Mouse (Mus musculus): ENCODE results near the gene Taf6l.
A peak's percentile ranks its signal among the peaks of the same experiment; 100 is the strongest.

Gene Taf6l

DNA sequence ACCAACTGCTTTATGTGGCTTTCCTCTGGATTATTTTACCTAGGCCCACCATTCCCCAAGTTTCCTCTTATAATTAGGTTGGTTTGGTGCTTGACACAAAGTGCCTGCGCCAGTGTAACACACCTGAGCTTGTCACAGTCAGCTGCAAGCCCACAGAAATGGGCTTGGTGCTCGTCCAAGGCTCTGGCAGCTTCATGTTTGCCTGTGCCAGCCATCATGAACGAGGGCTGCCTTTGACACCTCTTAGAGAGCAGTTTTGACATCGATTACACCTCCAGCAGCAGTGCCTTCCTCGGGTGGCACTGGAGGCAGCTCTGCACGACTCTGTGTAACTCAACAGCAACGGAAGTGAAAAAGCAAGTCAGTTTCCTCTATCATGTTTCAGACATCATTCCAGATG lies 4.0 kb upstream of the Taf6l start:
- no peak for DNase-seq (ENCODE audit: low spot score in 2 of 2)

DNA sequence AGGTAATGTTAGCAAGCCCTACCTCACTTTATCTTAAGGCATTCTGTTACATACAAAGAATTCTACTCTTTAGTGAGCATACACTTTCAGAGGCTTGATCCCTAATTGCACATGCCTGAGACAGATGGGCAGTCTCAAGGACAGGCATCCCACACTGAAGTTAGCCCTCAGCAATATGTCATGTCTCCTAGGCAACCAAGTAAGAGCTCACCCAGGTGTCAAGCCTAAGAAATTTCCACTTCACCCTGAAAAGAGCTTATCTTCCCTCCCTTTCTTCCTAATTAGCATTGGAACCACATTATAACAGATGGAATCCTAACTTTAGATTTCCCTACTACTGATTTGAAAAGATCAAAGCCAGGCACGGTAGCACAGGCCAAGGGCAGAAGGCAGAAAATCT lies 3.0 kb upstream of the Taf6l start:
- no peak for DNase-seq (ENCODE audit: low spot score in 2 of 2)

DNA sequence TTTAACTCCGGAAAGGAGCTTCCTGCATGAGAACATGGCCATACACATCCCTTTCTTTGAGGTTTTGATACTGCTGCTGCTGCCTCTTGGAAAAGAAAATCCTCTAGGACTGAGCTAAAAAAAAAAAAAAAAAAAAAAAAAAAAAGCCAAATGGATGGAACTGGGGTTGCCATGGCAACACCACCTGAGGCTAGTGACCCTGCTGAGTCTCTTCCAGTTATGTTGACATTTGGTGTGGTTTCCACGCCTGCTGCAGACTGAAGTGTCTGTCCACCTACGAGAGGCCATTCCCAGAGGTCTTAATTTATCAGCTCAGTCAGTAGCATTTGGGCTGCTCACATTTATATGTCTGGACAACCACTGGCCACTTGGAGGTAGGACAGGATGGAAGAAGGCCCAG lies 2.3 kb upstream of the Taf6l start:
- DNase-seq (ENCODE audit: low spot score in 2 of 2), result no peak

DNA sequence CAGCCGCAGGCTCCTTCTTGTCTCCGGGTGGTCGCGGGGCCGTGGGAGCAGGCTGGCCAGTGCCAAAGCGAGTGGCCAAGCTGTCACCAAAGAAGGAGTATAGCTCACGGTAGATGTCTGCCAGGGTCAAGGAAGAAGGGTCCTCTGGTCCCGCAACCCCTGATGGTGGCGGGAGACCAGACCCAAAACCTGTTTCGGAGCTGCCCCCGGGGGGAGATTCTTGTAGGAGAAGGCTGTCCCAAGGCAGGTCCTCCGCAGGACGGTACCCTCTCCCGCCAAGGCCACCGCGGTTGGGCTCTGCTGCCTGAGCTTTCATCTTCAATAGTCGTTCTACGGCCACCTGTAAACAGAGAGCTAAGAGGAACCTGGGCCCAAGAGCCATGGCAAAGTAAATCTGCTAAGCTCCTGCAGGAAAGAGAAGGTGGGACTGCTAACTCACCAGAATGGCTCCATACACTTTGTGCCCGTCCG lies 11.2 kb downstream of the Taf6l start:
- DNase-seq (ENCODE audit: low spot score in 2 of 2), result peak; percentile 28 to 43

DNA sequence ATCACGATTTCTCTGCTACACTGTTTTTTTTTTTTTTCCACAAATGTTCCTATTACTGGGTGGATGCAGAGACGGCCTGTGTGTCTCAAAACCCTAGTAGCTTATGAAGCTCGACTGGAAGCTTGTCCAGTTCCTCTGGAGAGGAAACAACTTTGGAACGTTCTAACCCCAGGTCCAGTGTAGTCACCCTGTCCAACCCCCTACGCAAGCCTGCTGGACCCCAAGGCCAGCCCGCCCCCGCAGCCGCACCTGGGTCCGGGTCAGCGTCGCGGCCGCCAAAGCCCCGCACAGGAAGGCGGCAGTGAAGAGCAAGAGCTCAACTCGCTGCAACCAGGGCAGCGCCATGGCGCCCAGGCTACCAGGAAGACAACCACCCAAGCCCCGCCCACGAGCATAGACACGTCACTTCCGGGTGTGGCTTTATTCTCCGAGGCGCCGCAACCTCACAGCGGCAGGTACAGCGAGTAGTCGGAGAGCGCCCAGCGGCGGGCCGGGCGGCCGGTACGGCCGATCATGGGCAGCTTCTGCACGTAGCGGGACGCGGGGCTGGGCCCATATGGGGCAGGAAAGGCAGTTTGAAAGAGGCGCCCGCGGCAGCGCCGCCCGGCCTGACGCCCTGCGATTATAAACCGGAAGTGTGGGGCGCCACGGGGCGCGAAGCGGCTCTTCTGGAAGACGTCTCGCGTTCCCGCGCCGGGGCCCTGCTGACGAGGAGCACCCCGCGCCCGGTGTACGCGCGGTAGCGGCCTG lies 12.0 kb downstream of the Taf6l start, which contains the start of gene Tmem179b:
Gene Tmem179b (minus strand): TSS at position 382 of the 750 bp plus-strand sequence.
- peak; percentile 94 to 98 for DNase-seq (ENCODE audit: low spot score in 2 of 2)

DNA sequence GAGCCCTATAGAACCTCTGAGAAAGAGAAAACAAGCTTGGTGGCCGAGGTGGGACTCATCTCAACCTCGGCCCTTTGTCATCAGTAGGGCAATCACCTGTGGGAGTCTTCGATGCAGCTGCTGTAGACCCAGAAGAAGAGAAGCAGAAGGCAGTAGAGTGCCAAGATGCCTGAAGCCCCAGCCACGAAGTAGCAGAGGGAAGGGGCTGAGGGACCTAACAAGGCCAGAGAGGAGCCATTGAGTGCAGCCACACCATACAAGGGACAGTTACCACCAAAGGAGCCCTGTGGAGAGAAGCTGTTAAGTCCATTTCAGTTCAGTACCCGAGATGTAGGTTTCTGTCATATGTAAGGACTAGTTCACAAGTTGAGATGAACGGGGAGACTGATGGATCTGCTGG lies 12.8 kb downstream of the Taf6l start:
- DNase-seq (ENCODE audit: low spot score in 2 of 2), result no peak

DNA sequence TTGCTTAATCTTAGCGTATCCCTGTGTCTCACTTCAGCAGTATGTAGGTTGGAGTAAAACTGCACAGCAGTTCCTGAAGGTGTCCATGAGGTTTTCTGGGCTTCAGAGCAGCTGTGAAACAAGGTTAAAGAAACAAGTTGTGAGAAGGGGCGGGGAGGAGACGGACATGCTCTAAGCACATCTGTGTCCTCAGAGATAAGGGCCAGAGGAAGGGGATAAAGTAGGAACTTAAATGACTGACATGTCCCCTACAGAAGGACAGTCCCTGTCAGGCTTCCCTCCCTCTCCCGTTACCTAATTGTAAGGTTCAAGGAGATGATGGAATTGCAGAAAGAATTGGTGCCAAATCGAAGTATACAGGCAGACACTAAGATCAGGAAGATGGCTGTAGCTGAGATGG lies 13.2 kb downstream of the Taf6l start:
- no peak for DNase-seq (ENCODE audit: low spot score in 2 of 2)

DNA sequence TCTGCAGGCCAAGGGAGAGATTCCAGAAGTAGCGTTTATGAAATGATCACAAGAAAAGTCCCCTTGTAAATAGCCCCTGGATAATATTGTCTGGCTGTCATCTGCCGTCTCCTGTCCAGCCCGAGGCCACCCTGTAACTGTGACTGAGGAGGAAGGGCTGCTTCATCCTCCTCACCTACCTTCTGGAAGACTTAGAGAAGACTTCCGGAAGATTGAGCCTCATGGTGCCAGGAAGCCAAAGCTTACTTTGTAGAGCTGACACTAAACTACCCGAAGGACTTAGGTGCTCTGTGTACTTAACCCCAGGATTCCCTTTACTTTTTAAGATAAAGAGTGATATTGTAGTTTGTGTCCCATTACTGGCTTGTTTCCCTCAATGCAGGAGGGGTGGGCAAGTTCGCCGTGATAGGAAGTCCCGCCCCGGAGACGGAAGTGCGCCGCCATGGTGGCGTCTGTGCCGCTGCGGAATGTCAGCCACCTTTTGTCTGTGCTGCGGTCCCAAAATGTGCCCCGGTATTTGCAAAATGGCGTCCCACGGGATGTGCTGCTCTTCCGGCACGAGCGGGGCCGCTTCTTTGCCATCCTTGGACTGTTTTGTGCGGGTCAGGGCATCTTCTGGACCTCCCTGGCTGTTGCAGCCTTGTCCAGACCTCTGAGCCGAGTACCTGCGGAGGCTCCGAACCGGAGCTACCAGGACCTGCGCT lies 15.5 kb downstream of the Taf6l start, which contains the start of gene Tmem223:
Gene Tmem223 (plus strand): TSS at position 430 of the 704 bp plus-strand sequence.
- DNase-seq (ENCODE audit: low spot score in 2 of 2), result peak; percentile 73 to 85

DNA sequence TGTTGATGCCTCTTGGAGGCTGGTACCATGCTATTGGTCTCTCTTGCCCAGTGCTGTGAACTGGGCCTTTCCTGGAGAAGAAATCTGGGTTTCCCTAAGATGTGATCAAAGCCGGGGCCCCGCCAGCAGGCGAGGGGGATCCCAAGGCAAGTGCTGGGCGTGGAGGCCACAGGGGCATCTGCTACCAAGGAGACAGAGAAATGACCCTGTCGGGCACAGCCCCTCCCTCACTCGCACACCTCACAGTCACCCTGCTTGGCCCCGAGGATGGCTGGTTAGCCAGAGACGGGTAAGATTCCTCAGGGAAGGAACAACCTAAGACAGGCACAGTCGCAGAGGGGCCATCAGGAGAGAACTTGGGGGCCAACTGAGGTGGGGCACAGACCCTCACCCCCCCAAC lies 20.7 kb downstream of the Taf6l start:
- no peak for DNase-seq (ENCODE audit: low spot score in 2 of 2)

DNA sequence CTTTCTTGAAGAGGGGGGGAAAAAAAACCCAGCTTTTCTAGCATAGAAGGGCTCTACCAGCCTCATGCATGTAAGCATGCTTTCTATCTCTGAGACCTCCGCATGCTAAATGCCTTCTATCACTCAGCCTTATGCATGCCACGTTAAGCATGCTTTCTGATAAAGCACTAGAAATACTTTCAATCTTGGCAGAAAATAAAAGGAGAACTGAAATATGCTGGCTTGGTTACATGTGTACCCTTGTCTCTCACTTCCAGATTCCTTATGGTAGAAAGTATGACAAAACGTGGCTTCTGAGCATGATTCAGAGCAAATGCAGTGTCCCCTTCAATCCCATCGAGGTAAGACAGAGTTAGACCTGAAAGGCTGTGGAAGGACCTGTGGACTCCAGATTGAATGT lies 22.9 kb downstream of the Taf6l start:
- no peak for DNase-seq (ENCODE audit: low spot score in 2 of 2)

DNA sequence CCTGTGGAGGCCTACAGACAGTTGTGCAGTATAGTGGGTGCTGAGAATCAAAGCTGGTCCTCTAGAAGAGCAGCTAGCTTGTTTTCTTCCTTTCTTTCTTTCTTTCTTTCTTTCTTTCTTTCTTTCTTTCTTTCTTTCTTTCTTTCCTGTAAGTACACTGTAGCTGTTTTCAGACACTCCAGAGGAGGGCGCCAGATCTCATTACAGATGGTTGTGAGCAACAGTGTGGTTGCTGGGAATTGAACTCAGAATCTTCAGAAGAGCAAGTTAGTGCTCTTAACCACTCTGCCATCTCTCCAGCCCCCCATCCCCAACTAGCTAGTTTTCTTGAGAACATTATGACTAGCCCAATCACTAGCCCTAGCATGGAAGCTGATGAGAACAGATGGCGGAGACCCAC lies 25.5 kb downstream of the Taf6l start:
- DNase-seq (ENCODE audit: low spot score in 2 of 2), result no peak

DNA sequence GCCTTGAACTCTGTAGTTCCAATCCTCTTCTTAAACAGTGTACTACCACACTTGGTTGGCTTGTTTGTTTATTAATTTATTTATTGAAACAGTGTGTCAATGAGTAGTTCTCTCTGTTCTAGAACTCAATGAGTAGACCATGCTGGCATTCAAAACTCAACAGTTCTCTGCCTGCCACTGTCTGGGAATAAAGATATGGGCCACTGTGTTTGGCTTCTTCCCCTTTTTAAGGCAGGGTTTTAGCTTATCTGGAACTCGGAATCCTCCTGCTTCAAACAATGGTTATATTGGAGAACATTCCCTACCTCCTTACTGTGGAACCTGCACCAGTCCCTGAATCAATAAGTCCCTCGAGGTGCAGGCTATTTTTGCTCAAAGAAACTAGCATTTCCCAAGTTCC lies 27.3 kb downstream of the Taf6l start:
- DNase-seq (ENCODE audit: low spot score in 2 of 2), result no peak

DNA sequence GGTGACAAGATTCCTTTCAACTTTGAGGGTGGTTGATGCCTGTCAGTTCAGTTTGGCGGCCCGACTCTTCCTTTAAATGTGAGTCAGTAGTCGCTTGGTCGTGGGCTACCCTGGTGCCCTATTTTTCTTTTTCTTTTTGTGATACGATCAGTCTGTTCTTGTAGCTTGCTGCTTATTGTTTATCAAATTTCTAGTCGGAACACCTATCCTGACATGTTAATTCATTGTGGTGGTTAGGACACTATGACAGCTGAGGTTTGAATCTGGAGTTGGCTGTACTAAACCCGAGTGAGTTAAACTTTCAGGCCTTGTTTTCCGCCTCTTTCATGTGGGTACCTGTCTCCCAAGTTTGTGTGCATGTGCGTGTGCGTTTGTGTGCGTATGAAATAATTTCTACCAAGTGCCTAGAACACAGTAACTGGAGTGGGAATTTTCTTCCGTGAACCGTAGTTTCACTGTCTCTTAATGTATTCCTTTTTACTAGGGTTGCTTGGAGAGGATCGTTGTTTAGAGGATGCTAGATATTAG lies 28.7 kb downstream of the Taf6l start:
- DNase-seq (ENCODE audit: low spot score in 2 of 2), result no peak

DNA sequence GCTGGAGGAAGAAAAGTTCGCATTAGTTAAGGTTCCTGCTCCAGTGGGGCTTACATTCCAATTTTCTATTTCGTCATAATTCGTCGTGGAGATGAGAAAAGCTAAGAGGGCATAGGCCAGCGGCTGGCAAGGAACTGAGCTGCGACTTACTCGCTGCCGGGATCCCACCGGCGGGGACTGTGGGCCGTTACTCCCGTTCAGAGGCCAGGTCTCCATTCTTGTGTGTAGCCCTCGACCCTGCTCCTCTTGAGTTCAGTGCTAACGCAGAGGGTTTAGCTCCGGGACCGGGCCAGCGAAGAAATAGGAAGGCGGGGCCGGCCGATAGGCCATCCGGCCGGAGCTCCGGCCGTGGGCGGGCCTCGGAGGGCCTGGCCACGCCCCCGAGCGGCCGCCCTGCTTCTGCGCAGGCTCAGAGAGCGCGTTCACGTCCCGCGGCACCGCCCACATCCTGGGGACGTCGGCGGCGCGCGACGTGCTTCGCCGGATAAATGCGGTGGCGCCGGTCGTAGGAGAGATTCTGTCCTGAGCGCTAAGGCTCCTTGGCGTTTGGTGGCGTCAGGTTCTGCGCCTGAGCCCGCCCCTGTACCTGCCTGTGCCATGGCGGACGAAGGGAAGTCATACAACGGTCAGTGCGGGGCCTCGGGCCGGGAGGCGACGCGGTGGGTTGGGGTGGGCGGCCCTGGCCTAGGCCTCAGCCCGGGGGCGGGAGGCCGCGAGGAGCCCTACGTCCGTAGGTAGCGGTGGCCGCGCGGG lies 29.4 kb downstream of the Taf6l start, which contains the start of gene Nxf1:
Gene Nxf1 (plus strand): TSS at position 439 of the 753 bp plus-strand sequence.
- DNase-seq (ENCODE audit: low spot score in 2 of 2), result peak; percentile 86 to 93

DNA sequence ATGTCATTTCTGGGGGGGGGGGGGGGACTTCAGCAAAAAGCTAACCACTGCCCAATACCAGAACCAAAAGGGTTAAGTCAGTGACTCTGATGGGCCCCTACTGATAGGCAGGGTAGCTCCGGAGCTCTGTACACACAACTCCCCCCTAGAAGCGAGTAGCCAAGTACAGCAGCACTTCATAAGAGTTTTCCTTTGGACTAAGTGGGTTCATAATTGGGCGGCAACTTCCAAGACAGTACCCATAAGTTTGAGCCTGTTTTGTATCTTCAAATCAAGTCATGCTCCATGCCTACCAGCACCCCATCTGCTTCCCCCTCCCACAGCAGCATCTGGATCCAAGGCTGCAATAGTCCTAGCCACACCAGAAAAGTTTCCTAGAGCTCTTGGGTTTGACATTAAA lies 30.6 kb downstream of the Taf6l start:
- no peak for DNase-seq (ENCODE audit: low spot score in 2 of 2)

DNA sequence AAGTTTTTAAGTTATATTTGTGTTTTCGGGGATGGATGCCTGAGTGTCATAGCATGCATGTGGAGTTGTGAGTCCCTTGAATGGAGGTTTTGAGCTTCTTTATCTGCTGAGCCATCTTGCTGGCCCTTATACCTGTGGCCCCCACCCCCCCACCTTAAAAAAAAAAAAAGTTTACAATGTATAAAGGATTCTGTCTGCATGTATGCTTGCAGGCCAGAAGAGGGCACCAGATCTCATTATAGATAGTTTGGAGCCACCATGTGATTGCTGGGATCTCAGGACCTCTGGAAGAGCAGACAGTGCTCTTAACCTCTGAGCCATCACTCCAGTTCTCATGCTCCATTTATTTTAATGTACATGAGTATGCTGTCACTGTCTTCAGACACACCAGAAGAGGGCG lies 38.8 kb downstream of the Taf6l start:
- no peak for DNase-seq (ENCODE audit: low spot score in 2 of 2)

DNA sequence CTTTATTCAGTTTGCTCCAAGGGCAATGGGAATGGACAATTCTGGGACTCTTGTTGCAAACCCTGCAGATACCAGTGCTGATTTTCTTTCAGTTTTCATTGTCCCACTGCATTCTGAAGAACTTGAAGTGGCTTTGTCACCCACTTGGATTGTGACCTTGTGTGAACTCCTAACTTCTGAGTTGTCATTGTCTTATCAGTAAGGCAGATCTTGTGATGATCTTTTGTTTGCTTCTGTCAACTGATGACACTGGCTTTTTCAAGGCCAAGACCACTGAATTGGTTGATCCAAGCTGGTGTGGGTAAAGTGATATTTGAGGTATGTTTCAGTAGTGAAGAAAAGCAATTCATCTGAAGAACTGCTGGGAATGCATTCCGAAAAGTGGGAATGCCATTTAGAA lies 40.8 kb downstream of the Taf6l start:
- DNase-seq (ENCODE audit: low spot score in 2 of 2), result no peak

DNA sequence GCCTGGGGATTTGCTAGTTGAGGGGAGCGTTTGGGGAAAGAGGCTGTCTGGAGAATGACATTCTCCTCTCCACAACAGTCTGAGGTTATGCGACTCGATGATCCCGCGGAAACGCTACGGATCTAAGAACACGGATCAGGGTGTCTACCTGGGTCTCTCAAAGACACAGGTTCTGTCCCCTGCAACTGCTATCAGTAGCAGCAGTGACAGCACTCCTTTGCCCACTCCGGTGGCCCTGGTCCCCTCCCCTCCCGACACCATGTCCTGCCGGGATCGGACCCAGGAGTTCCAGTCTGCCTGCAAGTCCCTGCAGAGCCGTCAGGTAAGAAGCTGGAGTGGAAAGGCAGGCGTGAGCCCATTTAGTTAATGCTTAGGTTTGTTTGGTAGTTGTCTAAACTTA lies 44.0 kb downstream of the Taf6l start:
- no peak for DNase-seq (ENCODE audit: low spot score in 2 of 2)

DNA sequence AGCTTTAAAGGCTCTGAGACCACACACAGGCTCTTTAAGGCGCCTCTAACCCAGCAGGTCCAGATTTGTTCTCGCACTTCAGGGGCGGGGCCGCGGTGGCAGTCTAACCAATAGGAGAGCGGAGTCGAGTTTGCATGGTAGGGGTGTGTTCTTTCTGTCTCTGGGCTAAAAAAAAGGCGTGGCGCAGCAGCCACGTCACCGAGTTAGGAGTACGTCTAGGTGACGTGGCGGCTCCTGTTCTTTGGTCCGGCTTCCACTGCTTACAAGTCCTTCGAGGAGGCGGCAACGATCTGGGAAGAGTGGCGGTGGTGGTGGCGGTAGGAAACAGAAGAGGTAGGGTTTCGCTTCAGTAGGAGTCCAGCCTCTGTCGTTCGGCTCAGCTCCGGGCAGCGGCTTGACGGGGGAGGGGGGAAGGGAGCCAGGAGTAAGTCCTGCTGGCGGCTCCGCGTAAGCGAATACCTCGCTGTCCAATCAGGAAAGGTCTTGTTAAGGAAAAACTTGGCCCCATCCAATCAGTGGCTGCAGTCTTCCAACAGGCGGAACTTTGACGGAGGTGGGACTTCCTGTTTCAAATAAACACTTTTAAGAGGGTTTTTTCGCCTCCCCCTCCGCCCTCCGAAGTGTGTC lies 44.9 kb downstream of the Taf6l start, which contains the start of gene Stx5a:
Gene Stx5a (plus strand): TSS at position 171 of the 627 bp plus-strand sequence.
- DNase-seq (ENCODE audit: low spot score in 2 of 2), result peak; percentile 92

DNA sequence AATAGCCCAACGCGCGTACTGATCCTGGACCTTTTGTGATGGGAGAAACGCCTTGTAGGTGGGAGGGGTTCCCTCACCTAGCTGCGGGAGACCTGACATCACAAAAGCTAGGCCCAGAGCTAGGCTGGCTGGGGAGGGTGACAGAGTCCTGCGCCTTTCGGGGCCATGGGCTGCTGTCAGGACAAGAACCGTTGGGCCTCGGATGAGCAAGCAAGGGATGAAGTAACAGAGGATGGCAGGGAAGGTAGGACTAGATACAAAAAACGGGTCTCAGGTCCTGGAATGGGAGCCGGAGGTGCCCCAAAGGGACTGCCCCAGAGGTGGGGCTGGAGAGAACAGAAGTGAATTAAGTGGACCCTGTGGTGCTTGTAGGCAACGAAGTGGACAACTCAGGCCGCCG lies 45.6 kb downstream of the Taf6l start, which contains the start of gene 1700092M07Rik:
Gene 1700092M07Rik (plus strand): TSS at position 116 of the 400 bp plus-strand sequence.
- peak in 1 of 2 experiments; percentile 14 for DNase-seq (ENCODE audit: low spot score in 2 of 2)

DNA sequence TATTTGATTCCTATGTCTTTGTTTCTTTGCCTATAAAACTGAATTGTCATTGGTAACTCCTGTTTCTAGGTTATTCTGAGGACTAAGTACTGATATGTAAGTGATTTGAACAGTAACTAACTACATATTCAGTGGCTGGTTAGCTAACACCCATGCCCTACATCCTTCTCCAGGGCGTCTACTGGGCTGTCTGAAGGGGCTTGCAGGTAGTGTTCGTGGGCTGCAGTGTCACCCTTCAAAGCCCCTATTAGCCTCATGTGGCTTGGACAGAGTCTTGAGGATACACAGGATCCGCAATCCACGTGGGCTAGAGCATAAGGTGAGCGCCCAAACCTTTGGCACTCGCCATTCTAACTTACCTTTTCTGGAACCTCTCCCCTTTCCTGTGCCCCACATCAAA lies 46.6 kb downstream of the Taf6l start:
- DNase-seq (ENCODE audit: low spot score in 2 of 2), result no peak

All from thymus, postnatal 10 days (tissue).